Mouse (Mus musculus): ENCODE results near the gene Usp45.
A peak's percentile ranks its signal among the peaks of the same experiment; 100 is the strongest.
"Not testable (repeated sequence)": the region's sequence is repeated elsewhere in the genome, so short reads cannot be mapped to it uniquely, and the experiment has no call there.

Gene Usp45

GRCm38 (mm10) chr4:21766863-21767304 is at the start of gene Usp45, which contains the start of gene Tstd3:
TSS of gene Usp45 (plus strand) at chr4:21767156.
TSS of gene Tstd3 (minus strand) at chr4:21767212.
- DNase-seq (ENCODE audit: low spot score in 2 of 2): peak; percentile 70 to 80

- no peak for DNase-seq (ENCODE audit: low spot score in 2 of 2)
Measured at GRCm38 (mm10) chr4:21722752-21723334, 44.1 kb upstream of the Usp45 start.

GRCm38 (mm10) chr4:21726912-21727614 is 39.9 kb upstream of the Usp45 start:
- peak in 1 of 2 experiments; percentile 22 for DNase-seq (ENCODE audit: low spot score in 2 of 2)

GRCm38 (mm10) chr4:21727615-21728165 is 39.3 kb upstream of the Usp45 start, which contains the start of gene Ccnc:
TSS of gene Ccnc (plus strand) at chr4:21727701.
- DNase-seq (ENCODE audit: low spot score in 2 of 2): peak; percentile 75 to 89

DNA sequence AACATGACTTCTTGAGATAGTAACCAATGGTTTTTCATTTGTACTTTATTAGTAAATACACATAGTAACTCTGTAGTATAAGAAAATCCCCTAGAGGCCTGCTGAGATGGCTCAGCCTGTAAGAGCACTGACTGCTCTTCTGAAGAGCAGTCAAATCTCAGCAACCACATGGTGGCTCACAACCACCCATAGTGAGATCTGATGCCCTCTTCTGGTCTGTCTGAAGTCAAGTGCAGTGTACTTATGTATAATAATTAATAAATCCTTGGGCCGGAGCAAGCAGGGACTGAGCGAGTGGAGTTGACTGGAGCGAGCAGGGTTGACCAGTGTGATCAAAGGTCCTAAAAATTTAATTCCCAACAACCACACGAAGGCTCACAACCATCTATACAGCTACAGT is 27.8 kb upstream of the Usp45 start:
- DNase-seq (ENCODE audit: low spot score in 2 of 2): no peak

DNA sequence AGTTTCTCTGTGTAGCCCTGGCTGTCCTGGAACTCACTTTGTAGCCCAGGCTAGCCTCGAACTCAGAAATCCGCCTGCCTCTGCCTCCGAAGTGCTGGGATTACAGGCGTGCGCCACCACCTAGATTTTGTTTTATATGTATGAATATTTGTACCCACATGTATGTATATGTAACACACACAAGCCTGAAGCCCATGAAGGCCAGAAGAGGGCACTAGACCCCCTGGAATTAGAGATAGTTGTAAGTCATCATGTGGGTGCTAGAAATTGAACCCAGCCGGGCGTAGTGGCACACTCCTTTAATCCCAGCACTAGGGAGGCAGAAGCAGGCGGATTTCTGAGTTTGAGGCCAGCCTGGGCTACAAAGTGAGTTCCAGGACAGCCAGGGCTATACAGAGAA is 22.8 kb upstream of the Usp45 start:
- DNase-seq (ENCODE audit: low spot score in 2 of 2): not testable (repeated sequence)

DNA sequence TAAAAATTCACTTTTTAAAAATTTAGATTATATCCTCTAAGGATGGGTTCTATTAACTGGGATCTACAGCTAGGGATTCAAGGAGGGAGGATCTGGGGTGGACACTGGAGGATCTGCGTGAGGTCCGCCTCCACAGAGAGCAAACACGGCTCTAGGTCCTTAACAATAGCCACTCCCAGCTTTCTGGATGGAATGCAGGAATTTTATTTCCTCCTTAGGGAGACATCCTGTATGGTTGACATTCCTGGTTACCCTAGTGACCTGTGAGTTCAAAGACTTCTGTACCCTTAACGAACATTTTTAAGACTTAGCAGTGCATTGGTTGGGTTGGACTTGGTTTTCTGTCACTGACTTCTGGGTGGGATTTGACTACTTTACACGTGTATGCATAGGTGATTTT is 21.2 kb upstream of the Usp45 start:
- DNase-seq (ENCODE audit: low spot score in 2 of 2): no peak

DNA sequence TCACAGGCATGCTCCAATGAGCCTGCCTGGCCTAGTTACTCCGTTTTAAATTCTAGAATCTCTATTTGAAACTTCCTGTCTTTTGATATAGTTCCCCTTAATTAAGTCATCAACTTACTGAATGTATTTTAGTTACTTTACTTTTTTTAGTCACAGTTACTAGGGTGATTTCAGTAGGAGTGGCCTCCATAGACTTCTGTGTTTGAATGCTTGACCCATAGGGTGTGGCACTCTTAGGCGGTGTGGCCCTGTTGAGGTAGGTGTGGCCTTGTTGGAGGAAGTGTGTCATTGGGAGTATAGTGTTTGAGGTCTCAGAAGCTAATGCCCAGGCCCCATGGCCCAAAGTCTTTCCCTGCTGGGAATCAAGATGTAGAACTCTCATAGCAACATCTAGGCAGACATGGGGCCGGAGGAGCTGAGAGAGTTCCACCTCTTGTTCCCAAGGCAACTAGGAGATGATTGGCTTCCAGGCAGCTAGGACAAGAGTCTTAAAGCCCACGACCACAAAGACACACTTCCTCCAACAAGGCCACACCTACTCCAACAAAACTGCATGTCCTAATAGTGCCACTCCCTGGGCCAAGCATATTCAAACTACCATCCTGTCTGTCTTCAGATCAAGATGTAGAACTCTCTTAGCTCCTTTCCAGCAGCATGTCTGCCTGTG is 11.7 kb upstream of the Usp45 start:
- DNase-seq (ENCODE audit: low spot score in 2 of 2): no peak

DNA sequence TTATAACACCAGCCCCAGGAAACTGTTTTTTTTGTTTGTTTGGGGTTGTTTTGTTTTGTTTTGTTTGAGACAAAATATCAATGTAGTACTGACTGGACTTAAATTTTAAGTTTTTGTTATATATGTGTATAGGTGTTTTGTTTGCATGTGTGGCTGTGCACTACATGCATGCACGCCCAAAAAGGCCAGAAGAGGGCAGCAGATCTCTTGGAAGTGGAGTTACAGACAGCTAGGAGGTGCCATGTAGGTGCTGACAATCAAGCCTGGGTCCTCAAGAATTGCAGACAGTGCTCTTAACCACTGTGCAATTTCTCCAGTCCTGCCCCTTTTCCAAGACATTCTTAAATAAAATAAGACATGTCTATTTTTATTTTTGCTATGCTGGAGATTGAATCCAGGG is 8.1 kb upstream of the Usp45 start:
- DNase-seq (ENCODE audit: low spot score in 2 of 2): no peak

DNA sequence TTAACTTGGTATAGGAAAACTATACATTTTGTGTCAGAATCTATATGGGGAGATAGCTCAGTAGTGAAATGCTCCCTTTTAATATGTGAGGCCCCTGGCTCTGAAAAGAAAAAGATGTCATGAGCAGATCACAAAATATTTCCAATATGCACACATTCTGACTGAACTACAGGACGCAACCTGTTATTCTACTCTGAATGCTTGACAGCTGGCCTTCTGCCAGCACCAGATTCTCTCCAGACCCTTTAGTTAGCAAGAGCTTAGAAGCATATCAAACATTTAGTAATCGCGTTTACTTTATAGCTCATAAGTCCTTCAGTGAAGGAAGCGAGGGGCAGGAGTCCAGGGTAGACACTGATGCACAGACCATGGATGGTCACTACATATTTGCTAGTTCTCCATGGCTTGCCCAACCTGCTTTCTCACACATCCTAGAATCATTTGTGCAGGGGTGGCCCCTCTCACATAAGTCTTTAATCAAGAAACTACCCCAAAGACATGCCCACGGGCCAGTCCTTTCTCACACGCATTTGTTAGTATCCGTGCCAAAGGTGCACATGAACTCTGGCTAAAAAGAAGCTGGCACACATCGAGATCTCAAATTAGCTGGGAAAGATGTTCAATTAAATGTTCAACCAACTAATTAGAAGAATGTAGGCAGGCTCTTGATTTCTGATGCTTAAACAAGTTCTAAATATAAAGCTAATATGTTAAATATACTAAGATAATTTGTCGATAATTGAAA is 5.4 kb upstream of the Usp45 start:
- DNase-seq (ENCODE audit: low spot score in 2 of 2): peak in 1 of 2 experiments; percentile 6

DNA sequence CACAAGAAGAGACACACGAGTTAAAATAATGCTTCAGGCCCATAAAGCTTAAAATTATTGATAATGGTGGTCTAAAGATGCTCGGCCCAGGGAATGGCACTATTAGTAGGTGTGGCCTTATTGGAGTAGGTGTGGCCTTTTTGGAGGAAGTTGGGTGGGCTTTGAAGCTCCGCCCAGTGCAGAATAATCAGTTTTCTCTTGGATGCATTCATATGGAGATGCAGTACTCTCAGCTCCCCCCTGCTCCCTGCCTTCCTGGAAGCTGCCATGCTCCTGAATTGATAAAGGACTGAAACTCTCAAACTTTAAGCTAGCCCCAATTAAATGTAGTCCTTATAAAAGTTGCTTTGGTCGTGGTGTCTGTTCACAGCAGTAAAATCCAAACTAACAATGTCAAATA is 3.1 kb upstream of the Usp45 start:
- no peak for DNase-seq (ENCODE audit: low spot score in 2 of 2)

DNA sequence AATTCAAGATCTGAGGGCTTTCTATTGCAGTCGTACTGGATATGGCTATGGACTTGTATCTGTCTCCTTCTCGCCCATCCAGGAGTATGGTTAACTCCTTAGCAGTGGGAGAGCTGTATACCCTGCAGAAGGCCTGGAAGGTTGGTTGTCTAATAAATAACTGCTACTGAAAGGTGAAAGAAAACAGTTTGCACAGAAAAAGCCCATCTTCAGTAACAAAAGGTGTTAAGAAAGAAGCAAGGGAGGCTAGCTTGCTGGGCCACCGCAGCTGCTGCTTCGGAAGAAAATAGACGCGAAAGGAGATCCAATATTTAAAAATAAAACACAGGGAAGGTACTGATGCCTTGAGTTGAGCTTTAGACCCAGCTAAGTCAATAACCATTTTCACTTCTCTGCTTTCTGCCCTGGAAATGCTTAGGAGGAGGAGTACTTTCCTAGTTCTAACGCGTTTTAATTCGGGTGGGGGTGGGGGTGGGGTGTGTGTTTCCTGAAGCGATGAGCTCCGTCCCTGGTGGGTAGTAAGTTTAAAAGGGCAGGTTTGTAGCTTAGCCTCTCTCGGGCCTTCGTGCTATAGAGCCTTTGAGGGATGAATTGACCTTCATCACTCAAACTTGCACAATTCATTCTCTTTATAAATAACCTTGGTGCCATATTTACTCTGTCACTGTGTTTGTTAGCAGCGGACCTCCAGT is 639 bp upstream of the Usp45 start:
- DNase-seq (ENCODE audit: low spot score in 2 of 2): no peak

DNA sequence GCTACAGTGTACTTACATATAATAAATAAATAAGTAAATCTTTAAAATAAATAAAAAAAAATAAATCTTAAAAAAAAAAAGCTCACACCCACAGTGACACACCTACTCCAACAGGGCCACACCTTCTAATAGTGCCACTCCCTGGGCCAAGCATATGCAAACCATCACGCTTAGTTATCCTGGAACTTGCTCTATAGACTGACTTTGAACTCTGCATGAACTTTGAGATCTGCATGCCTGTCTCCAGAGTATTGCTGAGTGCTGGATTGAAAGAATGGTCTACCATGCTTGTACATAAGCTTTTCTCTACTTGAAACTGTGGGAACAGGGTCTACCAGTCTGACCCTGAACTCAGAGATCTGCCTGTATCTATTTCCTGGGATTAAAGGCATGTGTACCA is 4.1 kb downstream of the Usp45 start:
- DNase-seq (ENCODE audit: low spot score in 2 of 2): no peak

GRCm38 (mm10) chr4:21772306-21772705 is 5.3 kb downstream of the Usp45 start:
- DNase-seq (ENCODE audit: low spot score in 2 of 2): no peak

- peak; percentile 88 to 96 for DNase-seq (ENCODE audit: low spot score in 2 of 2)
Measured at GRCm38 (mm10) chr4:21776091-21776945, 9.4 kb downstream of the Usp45 start.

GRCm38 (mm10) chr4:21776946-21777265 is 9.9 kb downstream of the Usp45 start:
- no peak for DNase-seq (ENCODE audit: low spot score in 2 of 2)

- no peak for DNase-seq (ENCODE audit: low spot score in 2 of 2)
Measured at GRCm38 (mm10) chr4:21780816-21781726, 14.1 kb downstream of the Usp45 start.

DNA sequence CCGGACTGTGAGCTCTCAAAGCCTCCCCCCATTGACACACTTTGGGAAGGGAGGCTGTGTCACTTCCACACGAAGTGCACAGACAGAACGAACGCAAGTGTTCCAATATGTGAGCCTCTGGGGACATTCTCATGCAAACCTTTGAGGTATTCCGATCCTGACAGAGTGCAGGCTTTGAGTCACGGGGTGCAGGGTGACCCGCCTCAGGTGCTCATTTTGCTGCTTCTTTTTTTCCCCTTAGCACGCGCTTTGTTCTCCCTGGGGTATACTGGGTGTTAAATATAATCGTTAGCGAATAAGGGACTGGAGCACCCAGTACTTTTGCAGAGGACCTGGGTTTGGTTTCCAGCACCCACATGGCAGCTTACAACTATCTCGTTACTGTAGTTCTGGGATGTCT is 19.3 kb downstream of the Usp45 start:
- DNase-seq (ENCODE audit: low spot score in 2 of 2): no peak

DNA sequence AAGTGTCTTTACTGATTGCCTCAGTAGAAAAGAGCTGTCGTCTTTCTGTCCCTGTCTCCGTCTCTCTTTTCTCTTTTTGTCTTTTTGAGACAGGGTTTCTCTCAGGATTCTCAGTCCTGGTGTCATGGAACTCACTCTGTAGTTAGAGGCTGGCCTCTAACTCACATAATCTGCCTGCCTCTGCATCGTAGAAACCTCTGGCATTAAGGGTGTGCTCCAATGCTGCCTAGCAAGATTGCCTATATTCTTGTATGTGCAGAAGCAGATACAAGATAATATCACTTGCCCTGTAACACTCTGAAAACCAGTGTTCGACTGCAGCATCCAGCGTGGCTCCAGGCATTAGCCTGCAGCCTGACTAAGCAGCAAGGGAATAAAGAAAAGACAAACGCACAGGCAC is 21.9 kb downstream of the Usp45 start:
- no peak for DNase-seq (ENCODE audit: low spot score in 2 of 2)
